Mouse (Mus musculus): ENCODE results near the gene Wtap. TPM values are rescaled to one million over a fixed set of nuclear protein-coding genes. Genes with fewer than 3 reads are reported as not detected.

Wtap gene
- total and polyA plus RNA-seq, 3 experiments: 63.5 to 74.0 TPM; not detected in 1

GRCm38 (mm10) chr17:12938077-12938476 is 55.9 kb downstream of the Wtap start:
- no peaks in the 10 kb centered on the region for H3K79me2 ChIP-seq (ENCODE audit: control insufficient read depth, insufficient read depth, low read length, poor library complexity)
- H3K9me3 ChIP-seq (replicated peaks; ENCODE audit: insufficient read depth, low read length): no peaks in the 10 kb centered on the region
- peaks cover 0 to 5% of the 10 kb centered on the region in 2 experiments; a peak in 2 of 4 replicates for H3K36me3 ChIP-seq (ENCODE audit: control insufficient read depth in 1 of 2, insufficient read depth in 2 of 2, low read length in 2 of 2)
- no peak overlapping the region for H3K4me3 ChIP-seq (ENCODE audit: control insufficient read depth in 1 of 2, insufficient read depth in 1 of 2, low read depth in 2 of 2, low read length in 2 of 2)
- no peak overlapping the region for H3K9ac ChIP-seq (ENCODE audit: control insufficient read depth, low read depth, low read length, poor library complexity, severe bottlenecking)
- no peak for TF ChIP-seq TBP (IDR thresholded peaks at IDR 0.05; ENCODE audit: low read depth, low read length)
- no peak for TF ChIP-seq MAFK (IDR thresholded peaks at IDR 0.05; ENCODE audit: borderline replicate concordance, low read depth, low read length)
- no peak for TF ChIP-seq EP300 (IDR thresholded peaks at IDR 0.05; ENCODE audit: low read depth in 1 of 2, low read length in 2 of 2)
- TF ChIP-seq USF2 (IDR thresholded peaks at IDR 0.05; ENCODE audit: borderline replicate concordance in 1 of 2, insufficient read depth in 1 of 2, low read depth in 1 of 2, low read length in 2 of 2): no peak
- no peak for TF ChIP-seq USF1 (IDR thresholded peaks at IDR 0.05; ENCODE audit: low read depth, low read length)
- TF ChIP-seq ZMIZ1 (IDR thresholded peaks at IDR 0.05; ENCODE audit: low read depth, low read length): no peak
- no peak for TF ChIP-seq MXI1 (IDR thresholded peaks at IDR 0.05; ENCODE audit: low read depth, low read length)
- no peak for TF ChIP-seq POLR2AphosphoS2 (IDR thresholded peaks at IDR 0.05; ENCODE audit: low read length)
- no peak for TF ChIP-seq TCF12 (IDR thresholded peaks at IDR 0.05; ENCODE audit: low read depth, low read length)
- no peak for TF ChIP-seq GABPA (IDR thresholded peaks at IDR 0.05; ENCODE audit: low read depth, low read length)
- TF ChIP-seq KAT2A (conservative IDR thresholded peaks at IDR 0.05; ENCODE audit: low read depth, low read length): no peak
- TF ChIP-seq E2F4 (IDR thresholded peaks at IDR 0.05; ENCODE audit: borderline replicate concordance, low read depth, low read length): no peak
- H3K27ac ChIP-seq (ENCODE audit: control insufficient read depth, low read depth, low read length): no peak overlapping the region
- peaks cover 5 to 6% of the 10 kb centered on the region in 2 experiments; a peak in 3 of 4 replicates for H3K4me1 ChIP-seq (ENCODE audit: control insufficient read depth in 1 of 2, insufficient read depth in 2 of 2, low read length in 2 of 2)
- H3K27me3 ChIP-seq (ENCODE audit: control insufficient read depth in 1 of 2, insufficient read depth in 2 of 2, low read length in 2 of 2): no peaks in the 10 kb centered on the region
- DNase-seq (ENCODE audit: low read depth, low spot score): no peak

DNA sequence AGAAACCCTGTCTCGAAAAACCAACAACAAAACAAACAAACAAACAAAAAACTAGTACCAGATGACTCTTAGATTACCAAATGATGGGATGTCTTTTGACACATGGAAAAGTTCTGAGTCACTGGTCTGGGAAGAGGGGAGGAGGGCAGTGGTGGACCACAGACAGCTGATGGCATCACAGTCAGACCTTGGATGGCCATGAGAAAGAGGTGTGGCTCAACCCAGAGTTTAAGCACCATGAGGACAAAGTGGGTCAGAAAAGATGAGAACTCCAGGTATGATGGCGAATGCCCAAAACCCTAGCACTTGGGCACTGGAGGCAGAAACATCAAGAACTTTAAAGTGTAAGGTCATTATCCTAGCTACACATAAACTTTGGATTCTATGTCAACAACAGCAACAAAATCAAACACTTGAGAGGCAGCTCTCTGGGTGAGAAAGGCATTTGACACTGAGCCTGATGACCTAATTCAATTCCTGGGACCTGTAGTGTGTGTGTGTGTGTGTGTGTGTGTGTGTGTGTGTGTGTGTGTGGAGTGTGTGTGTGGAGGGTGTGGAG is 56.5 kb downstream of the Wtap start:
- Histone ChIP-seq H3K27me3 (ENCODE audit: control insufficient read depth in 1 of 2, insufficient read depth in 2 of 2, low read length in 2 of 2) (no peaks in the 10 kb centered on the region), H3K27ac (ENCODE audit: control insufficient read depth, low read depth, low read length) (no peak overlapping the region), H3K9ac (ENCODE audit: control insufficient read depth, low read depth, low read length, poor library complexity, severe bottlenecking) (no peak overlapping the region), H3K4me3 (ENCODE audit: control insufficient read depth in 1 of 2, insufficient read depth in 1 of 2, low read depth in 2 of 2, low read length in 2 of 2) (no peak overlapping the region), H3K9me3 (replicated peaks; ENCODE audit: insufficient read depth, low read length) (no peaks in the 10 kb centered on the region), H3K79me2 (ENCODE audit: control insufficient read depth, insufficient read depth, low read length, poor library complexity) (no peaks in the 10 kb centered on the region), H3K4me1 (ENCODE audit: control insufficient read depth in 1 of 2, insufficient read depth in 2 of 2, low read length in 2 of 2) (peaks cover 5 to 6% of the 10 kb centered on the region in 2 experiments; a peak in 3 of 4 replicates), H3K36me3 (ENCODE audit: control insufficient read depth in 1 of 2, insufficient read depth in 2 of 2, low read length in 2 of 2) (peaks cover 0 to 5% of the 10 kb centered on the region in 2 experiments; a peak in 1 of 4 replicates)
- DNase-seq (ENCODE audit: low read depth, low spot score): no peak
- no peak for TF ChIP-seq MAFK (IDR thresholded peaks at IDR 0.05; ENCODE audit: borderline replicate concordance, low read depth, low read length)
- TF ChIP-seq HCFC1 (IDR thresholded peaks at IDR 0.05; ENCODE audit: low read depth, low read length): no peak
- TF ChIP-seq GATA1 (IDR thresholded peaks at IDR 0.05; ENCODE audit: low read depth, low read length): no peak
- TF ChIP-seq MXI1 (IDR thresholded peaks at IDR 0.05; ENCODE audit: low read depth, low read length): no peak
- TF ChIP-seq USF1 (IDR thresholded peaks at IDR 0.05; ENCODE audit: low read depth, low read length): no peak
- TF ChIP-seq TCF12 (IDR thresholded peaks at IDR 0.05; ENCODE audit: low read depth, low read length): no peak
- no peak for TF ChIP-seq CHD2 (IDR thresholded peaks at IDR 0.05; ENCODE audit: low read length)

All from MEL (cell line).